Mouse (Mus musculus) activated CD4-positive, CD25-positive, alpha-beta regulatory T cell, adult 9 weeks (primary cell): Measurements from ENCODE around the gene Morf4l1. TPM values are rescaled to one million over a fixed set of nuclear protein-coding genes. Genes with fewer than 3 reads are reported as not detected.

ENCODE experiments used
- polyA plus RNA-seq: library from polyadenylated mRNA; unstranded; fragments of 100-300 nt; shearing (Covaris generic); gene quantifications from one replicate; pipeline ENCODE4 v1.2.1, GENCODE M21; 2017

Gene Morf4l1
- polyA plus RNA-seq, result 357 TPM

DNA sequence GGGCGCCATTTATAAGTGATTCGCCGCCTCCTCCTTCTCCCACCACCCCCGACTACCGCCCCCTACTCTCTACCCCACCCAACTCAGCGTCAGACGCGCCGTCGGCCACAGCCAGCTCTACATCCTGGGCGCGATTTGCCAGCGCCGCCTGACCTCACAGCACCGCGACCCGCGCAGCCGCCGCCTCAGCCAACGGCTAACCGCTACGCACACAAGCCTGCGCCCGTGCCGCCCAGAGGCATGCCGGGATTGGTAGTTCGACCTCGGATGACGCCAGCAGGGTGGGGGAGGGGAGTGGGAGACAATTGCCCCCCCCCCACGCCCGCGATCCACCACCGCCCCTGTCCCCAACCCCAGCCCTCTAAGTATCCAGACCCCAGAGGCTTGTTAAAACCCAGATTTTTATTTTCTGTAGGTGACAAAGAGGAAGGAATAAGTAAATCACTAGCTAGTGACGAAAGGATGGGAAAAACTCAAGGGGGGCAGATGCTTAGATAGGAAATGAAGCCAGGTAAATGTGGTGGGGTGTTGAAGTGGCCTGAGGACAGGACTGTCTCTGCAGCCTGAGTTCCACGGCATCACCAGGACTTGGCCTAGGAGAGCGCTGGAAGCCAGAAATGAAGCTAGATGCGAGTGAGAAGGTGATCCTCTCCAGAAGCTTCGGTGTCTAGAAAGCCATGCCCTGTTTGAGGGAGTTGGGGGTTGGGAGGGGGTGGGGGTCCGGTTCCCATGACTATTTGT lies at the start of gene Morf4l1:
Gene Morf4l1, minus strand, starts transcription at position 208 of the 741 bp plus-strand sequence.

DNA sequence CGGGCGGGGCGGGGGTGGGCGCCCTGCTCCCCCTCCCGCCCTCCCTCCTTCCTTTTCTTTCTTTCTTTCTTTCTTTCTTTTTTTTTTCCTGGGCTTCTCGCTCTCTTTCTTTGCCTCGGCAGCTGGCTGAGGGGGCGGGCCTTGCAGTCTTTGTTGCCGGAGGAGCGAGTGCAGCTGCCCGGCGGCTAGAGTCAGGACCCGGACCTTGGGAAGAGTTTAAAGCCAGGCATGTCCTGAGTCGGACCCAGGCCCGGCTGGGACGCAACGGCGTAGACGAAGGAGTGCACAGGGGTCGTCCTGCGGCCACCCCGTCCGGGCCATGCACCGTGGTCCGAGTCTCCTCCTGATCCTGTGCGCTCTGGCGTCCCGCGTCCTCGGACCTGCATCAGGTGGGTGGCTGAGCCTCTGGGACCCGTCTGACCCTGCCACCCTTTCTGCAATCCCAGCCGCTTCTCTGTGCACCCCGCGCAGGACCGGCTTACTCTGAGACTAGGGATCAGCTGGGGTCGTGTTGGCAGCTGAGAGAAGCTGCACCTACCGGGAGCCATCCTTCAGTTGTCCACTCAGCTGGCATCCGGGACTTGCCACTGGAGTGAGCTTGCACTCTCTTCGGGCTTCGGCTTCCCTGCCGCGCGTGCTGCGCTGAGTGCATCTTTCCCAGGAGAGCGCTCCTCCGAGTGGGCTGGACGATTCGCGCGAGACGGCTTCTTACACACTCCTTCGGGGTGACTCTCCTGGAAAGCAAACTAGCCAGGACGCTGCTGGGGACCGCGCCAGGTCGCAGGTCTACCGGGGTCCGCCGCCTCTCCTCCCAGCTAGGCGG lies 48.6 kb upstream of the Morf4l1 start, which contains the start of gene Adamts7:
Gene Adamts7, plus strand, starts transcription at position 144 of the 823 bp plus-strand sequence.

DNA sequence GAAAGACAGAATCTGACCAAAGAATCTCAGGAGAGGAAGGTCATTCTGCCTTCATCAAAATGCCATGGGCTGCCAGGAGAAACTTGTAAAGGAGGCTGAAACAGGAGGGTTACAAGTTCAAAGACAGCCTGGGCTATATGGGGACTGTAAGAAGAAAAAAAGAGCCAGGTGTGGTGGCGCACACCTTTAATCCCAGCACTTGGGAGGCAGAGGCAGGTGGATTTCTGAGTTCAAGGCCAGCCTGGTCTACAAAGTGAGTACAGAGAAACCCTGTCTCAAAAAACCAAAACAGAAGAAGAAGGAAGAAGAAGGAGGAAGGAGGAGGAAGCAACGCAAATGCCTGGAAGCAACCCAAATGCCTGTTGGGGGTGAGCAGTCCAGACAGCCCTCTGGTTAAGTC lies 60.7 kb downstream of the Morf4l1 start, which contains the start of gene Ctsh:
Gene Ctsh, plus strand, starts transcription at position 301 of the 400 bp plus-strand sequence.

Other genes starting within 250 kb of the Morf4l1 start
- 0.12 TPM for gene Rasgrf1, start 204.9 kb downstream of the Morf4l1 start, polyA plus RNA-seq
- 5.1 TPM for gene Ctsh, start 60.6 kb downstream of the Morf4l1 start, polyA plus RNA-seq
- gene Adamts7, start 48.3 kb upstream of the Morf4l1 start, polyA plus RNA-seq, result not detected
- 17.1 TPM for gene Tbc1d2b, start 156.0 kb upstream of the Morf4l1 start, polyA plus RNA-seq